Mouse (Mus musculus): ENCODE data around the gene Tbccd1.
"Not testable (repeated sequence)": the region's sequence is repeated elsewhere in the genome, so short reads cannot be mapped to it uniquely, and the experiment has no call there.

Tbccd1 gene

DNA sequence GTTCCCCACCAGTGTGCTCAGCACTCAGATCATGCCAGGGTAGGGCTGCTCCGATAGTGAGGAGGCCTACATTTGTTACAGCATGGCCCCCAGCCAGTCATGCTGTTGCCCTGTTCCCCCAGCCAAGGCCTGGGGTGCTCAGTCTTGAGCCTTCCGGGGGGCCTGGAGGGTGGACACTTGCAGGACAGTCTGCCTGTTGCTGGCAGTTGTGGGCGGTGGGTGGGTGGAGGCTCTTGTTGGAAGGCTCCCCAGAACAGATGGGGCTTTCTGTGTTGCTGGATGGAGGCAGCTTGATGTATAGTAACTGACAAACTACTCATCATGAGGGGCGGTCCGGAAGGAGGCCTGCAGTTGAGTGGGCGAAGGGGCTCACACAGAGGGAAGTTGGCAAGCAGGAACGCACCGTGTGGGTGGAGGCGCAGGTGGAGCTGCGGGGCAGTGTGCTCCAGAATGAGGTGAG is 67.5 kb downstream of the Tbccd1 start:
- DNase-seq (ENCODE audit: low spot score in 2 of 2) = peak in 1 of 2 experiments; percentile 56

DNA sequence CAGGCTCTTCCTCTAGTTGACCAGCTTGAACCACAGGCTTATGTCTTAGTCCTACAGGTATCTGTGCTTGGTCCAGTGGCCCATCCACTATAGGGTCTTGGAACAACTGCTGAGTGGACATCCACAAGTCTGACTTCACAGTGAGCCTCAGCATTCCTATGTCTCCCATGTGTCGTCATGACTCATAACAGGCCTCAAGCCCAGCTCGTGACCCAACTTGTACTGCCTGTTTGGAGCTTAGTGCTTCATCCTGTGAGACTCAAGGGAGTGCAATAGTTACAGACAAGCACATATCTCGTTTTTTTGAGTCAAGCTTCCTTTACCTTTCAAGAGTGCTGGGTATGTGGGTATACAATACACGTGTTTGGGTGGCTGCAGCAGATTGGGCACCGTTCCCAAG is 74.8 kb downstream of the Tbccd1 start:
- DNase-seq (ENCODE audit: low spot score in 2 of 2) = no peak

DNA sequence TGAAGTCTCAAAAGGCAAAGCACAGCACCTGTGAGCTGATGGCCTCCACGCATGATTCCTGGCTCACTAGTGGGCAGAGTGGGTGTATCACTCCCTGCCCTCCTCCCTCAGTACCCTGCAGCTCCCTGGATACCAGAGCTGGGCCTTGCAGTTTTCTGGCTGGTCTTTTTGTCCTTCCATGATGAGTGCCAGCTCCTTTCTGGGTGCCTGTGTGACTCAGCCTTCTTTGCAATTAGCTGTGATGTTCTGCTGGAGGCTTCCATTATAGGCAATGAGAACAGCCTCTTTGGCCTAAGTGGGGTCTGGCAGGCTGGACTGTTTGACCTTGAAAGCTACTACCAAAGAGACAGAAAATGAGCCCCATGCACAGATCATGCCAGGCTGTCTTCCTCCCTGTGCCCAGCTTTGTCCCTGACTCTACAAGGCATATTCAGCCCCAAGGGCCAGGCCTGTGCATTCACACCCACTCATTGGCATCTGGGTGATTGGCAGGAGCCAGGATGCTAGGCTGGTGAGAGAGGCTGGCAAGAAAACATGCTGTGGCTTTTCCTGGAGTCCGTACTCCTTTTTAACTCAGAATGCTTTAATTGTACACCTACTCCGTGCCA is 78.1 kb downstream of the Tbccd1 start:
- DNase-seq (ENCODE audit: low spot score in 2 of 2) = no peak

DNA sequence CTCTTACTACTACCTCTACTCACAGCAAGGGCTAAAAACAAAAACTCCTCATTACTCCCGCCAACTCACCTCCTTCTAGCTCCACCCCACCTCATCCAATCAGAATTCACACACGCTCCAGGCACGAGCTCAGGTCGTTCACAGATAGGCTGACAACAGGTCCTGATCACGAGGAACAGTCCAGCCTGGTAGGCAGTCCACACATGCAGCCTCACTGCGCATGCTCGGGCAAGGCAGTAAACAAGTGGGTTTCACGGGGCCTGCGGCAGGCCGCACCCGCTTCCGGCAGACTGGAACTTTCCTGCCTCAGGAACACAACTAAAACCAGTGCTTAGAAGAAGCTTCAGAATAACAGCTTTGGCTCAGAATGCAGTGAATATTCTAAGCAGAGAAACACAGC is 79.2 kb downstream of the Tbccd1 start:
- DNase-seq (ENCODE audit: low spot score in 2 of 2) = not testable (repeated sequence)

DNA sequence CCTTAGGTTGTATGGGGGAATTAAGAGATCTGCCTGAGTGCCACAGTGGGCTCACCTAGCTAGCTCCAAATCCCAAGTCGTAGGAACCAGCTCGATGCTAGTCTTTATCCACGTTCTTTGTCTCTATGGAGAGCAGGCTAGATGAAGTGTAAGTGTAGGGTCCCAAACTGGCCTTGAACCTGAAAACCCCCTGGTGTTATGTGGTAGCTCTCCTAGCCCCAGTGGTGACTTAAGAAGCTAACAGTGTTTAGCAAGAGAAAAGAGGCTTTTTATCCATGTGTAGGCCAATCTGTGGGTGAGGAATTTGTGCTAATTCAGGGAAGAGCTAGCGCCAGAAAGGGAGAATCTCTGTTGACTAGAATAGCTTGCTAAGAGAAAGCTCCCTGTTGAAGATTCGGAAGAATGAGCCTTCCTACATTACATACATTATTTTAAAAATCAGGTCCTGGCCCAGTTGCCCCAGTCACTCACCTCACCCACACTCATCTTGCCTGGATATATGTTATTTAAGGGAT is 81.9 kb downstream of the Tbccd1 start:
- DNase-seq (ENCODE audit: low spot score in 2 of 2) = no peak

DNA sequence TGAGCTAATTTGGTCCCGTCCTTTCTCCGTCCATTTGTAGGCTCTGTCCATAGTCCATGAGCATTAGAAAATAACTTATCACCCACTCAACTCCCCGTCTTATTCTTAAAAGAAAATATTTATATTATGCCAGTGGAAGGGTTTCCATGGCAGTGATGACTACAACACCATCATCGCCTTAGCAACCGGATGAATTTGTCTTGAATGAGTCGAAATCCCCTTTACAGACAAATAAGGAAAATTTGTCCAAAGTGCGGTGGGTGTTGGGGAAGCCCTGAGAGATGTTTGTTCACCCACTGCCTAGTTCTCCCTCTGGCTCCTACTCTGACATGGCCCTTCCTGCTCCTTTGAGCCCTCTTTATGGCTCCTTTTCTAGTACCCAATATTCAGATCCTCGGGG is 88.8 kb downstream of the Tbccd1 start:
- DNase-seq (ENCODE audit: low spot score in 2 of 2) = no peak

DNA sequence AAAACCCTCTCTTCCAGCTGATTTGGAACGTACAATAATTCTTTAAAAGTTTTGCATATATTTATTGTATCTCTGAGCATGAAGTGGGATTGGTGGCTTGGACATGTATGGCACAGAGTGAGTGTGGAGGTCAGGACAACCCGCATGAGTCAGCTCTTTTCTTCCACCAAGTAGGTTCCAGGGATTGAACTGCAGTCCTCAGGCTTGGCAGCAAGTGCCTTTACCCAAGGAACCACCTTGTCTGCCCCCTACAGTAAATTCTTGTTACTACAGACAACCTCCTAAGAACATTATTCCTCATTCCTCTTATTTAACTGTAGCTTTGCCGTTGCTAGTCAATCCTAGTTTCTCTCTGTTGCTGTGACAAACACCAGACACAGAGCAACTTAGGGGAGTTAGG is 90.1 kb downstream of the Tbccd1 start:
- DNase-seq (ENCODE audit: low spot score in 2 of 2) = no peak

DNA sequence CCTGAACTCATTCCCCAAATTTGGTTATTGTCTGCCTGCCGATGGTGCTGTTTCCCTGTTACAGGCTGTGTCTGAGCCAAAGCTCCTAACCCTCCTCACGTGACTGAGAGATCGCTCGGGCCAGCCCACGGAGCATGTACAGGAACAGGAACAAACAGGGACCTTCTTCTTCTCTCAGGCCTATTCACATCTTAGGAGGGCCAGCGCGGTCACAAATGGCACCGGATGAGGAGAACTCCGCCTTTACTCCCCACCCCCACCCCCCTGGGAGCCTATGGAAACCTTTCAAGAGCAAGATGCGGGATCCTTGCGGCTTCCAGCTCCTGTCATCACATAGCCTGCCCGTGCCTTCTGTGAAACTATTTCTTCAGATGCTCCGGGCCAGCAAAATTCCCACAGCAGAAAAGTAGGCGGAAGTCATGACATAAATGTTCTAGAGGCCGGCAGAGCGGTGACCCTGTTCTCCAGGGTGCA is 90.7 kb downstream of the Tbccd1 start:
- no peak for DNase-seq (ENCODE audit: low spot score in 2 of 2)

DNA sequence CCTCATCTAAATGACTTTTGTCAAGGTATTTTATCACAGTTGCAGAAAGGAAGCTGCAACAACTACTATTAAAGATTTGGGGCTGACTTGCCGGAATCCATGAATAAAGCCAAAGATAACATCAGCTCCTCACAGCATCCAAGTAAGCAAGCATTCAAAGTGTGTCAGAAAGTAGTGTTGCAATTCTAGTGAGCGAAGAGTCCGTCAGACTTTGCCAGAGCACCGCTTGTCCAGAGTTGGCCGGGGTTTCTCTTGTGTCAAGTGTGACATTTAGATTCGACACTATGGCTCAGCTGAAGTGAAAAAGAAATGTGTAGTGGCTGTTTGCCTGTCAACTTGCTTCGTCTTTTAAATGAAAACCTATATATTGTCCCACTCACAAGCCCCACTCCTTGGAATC is 91.9 kb downstream of the Tbccd1 start:
- no peak for DNase-seq (ENCODE audit: low spot score in 2 of 2)
